Mouse (Mus musculus): ENCODE measurements around the gene Tnnc1.

The Tnnc1 gene

DNA sequence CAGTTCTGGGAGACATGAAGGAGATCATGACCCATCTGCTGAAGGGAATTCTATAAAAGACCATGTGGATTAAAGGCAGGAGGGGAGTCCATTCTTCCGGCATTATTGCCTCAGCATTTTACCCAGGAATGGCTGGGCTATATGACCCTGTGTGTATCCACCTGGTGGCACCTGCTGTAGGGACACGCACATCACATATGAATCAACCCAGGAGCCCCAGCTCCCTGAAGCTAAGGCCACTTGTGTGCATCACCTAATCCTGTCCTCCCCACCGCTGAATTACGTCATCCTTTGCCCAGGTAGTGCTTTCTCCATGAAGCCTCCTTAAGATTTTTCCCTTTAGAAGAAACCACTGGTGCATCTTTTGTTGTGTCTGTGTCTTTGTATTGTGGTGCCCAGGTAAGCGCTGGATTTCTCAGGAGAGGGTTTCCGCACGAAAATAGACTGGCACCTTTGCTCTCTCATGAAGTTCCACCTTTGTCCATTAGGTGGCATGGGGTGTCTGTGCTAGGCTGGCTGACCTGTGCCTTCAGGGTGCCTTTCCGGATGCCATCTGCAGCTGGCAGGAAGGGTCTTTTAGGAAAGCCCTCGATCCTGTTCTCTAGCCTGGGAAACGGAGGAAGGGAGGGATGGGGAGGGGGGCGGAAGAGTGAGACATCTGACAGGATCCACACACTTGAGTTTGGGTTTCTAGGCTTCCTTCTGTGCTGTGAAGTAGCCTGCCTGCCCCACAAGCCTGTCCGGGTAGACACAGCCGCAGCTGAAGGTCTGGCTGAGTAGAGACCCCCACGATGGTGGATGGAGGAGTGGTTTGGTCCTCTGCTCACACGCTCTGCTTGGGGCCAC, 7.3 kb downstream of the Tnnc1 start:
- DNase-seq: peak; percentile 75

DNA sequence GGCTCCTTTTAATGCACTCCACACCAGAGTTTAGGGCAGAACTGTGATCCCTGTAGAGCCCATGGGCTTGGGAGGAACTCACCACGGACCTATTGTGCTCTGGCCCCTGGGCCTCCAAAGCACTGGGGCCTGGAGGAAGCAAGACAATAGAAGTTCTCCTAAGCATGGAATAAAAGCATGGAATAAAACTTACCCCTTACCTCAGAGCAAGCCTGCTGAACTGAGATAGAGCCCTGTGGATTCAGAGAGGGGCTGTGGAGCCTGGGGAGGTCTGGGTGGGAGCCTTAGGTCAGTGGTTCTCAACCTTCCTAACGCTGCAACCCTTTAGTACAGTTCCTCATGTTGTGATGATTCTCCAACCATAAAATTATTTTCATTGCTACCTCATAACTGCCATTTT, 8.7 kb downstream of the Tnnc1 start, which contains the start of gene Nisch:
TSS of gene Nisch (minus strand) at position 101 of the 400 bp plus-strand sequence.
- no peak for DNase-seq

DNA sequence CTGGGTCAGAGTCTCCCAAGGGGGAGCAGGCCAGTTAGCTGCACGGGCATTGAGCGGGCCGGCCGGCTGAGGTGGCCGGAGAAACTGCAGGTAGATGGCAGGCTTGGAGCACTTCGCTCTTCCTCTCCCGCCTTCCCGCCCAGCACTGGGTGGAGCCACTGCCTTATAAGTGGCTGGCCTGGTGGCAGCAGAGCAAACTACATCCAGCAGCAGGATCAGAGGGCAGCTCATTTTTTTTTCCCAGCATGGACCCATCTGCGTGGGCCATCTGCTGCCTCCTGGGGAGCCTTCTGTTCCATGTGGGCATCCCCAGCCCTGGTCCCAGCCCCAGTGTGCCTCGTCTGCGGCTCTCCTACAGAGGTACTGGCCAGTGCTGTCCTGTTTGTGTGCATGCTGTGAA, 9.6 kb downstream of the Tnnc1 start, which contains the start of gene Sema3g:
TSS of gene Sema3g (plus strand) at position 195 of the 400 bp plus-strand sequence.
- peak; percentile 77 for DNase-seq

DNA sequence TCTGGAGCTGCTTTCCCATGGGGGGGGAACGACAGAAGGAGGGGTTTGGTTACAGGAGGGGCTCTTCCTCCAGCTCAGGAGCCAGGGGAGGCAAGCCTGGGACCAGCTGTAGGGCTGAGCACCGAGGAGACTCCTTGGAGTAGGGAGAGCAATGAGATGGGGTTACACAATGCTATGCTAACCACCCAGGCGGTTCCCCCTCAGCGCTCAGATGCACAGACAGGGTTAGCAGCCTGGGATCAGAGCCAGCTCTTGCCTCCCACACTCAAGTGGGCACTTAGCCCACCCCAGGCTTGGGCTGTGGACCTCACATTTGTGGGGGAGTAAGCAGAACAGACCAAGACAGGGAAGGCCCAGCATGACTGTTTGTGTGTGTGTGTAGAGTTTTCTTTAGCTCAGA, 18.9 kb downstream of the Tnnc1 start:
- DNase-seq: no peak

DNA sequence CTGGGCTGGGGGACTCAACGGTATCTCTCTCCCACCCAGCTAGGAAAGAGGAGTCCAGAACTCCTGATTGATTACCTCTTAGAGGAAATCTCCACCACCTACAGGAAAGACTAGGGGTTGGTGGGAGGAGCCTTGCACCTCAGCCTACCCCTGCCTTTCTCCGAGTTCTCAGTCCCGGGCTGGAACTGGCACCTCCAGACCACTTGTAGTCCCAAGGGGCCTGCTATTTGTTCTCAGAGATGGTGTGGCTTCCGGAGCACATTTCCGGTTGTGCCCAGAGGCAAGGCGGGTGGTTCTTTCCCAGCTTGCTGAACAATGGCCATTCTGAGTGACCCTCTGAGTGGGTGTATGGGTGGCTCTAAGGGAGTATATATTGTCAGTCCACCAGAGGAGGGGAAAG, 20.1 kb downstream of the Tnnc1 start:
- no peak for DNase-seq

DNA sequence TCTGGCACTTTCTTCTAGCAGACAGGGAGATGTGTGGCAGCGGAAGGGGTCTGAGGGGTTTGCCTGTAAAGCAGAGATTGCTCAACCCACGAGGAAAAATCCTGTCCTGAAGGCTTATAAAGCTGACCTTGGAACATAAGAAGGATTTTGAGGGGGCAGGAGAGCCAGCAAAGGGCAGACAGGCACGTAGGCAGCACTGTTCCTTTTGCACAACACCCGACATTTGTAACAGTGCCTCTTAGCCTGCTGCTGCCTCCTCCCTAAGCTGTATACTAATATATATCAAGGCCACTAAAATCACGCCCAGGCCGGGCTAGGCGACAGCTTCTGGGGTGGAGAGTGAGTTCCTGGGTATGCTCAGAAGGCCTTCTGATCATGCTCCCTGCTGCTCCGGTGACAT, 22.3 kb downstream of the Tnnc1 start:
- no peak for DNase-seq

DNA sequence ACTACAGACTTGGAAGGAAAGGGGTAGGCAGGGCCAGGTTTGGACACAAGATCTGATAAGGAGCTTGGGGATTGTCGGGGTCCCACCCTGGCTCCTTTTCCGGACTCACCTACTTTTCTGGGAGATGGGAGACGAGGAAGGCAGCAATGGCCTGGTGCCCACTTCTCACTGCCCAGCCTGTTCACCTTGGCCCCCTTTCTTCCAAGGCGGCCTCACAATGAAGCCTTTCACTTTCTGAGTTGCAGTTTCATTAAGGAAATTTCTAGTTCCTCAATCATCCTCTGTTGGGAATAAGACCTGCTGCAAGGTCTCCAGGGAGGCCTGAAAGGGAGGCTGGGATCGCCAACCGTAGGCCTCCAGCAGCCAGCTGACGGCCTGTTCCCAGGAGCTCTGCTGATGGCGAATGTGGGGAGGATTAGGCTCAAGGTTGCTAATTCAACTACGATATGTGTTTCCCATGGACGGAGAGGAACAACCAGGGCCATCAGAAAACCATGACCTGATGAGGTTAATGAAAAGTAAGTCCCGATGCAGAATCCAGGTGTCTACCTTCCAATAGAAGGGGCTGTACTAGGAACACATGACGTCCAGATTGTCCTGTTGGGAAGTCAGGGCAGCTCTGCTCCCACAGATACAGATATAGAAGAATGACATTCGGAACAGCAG, 24.4 kb downstream of the Tnnc1 start:
- no peak for DNase-seq

DNA sequence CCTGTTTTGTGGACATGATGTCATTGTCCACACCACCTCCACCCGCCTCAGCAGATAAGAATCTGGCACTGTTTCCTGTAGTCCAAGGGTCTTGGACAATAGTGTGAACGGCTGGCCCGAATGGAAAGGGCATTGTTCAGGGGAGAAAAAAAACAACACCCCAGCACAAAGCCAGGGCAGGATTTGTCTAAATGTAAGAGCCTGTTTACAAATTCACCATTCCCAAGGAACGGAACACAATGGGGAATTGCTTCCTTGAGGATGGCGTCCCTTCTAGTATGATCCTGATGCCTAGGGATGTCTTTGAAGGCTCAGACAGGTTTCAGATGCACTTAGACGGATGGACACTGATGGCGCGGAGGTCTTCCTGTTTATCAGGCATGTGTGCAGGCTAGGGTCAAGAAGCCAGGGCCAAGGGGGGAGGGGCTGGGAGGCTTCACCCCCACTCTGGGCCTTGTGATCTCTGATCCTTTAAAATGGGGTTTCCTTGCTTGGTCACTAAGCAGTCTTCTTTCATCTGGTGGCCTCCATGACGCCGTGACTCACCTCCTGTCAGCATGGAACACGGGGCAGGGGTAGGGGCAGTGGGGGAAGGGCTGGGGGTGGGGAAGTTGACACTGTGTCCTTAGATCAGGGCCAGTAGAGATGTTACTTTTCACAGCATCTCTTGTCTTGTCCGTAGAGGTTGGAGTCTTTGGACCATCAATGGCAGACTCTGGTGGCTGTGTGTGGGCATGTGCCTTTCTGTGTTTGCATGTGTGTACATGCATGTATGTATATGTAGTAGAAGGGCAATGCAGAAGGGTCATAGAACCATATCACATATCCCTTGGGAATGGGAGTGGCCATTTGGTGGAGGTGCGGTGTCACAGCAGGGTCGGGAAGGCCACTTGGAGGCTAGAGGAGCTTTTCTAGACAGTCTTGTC, 25.2 kb downstream of the Tnnc1 start:
- DNase-seq: no peak

DNA sequence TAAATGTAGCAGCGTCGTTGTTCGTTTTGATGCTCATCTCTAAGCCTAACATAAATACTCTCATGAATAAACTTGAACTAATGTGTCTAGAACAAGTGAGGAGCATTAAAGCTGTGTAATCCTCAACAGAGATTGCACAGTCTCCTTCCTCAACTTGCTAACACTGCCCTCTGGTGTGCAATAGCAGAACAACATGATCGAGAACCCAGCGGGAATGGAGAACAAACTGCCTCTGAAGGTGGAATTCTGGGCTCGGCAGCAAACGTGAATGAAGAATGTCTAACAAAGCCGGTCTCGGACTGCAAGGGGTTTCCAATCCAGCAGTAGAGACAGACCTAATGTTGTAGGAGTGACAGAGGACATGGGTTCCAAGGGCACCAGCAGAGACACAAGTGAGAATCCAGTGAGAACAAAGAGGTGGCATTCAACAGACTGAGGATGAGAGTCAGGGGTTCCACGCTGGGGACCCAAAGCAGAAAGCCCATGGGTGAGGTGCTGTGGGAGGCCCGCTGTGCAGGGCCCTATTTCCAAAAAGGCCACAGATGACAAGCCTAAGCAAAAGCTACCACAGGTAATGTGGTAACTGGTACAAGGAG, 26.0 kb downstream of the Tnnc1 start:
- peak; percentile 78 for DNase-seq

DNA sequence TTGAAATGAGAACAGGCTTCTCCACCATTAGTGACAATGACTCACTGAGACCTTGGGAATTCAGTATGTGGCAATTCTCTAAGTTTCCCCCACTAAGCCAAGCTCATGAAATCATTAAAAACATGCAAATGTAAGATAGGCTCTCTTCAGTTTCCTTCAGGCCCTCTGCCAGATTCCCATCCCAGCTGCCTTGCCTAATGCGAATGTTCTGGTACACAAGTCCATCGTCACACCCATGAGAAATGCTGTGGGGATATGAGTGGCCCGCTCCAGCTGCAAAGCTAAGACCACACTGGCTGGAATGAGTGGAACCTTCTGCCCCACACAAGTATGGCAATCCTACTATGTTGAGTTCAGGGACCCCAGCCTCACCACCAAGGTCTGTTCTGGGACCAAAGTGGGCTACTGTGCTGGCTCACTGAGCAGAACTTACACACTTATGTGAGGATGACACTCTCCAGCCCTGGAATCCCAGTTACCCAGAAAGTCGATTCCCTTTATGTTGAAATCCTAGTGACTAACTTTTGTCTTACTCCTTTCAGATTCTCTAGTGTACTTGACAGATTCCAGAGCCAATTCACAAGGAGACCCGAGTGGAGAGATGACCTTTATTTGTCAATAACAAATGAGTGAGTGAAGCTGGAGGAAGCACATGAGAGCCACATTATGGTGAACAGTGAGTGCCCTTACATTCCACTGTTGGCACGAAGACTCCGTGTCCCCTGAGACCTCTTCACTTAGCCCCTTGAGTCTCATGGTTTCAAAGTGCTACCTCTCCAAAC, 29.2 kb downstream of the Tnnc1 start:
- DNase-seq: no peak

DNA sequence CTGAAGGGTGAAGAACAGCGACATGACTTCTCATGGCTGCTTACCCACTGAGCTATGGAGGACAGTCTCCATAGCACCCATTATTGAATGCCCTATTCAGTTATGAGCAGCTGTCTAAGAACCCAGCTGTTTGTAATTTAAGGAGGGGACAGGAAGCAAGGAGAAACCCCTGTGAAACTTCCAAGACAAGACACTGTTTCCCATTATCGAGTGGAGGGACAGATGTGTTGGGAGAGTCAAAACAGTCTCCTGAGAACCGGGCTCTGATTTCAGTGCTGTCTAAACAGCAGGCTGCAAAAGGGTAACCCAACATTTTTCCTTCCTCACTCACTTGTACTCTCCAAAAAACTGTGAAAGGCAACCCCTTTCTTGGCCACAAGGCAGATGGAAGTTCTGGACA, 32.4 kb downstream of the Tnnc1 start:
- DNase-seq: no peak

DNA sequence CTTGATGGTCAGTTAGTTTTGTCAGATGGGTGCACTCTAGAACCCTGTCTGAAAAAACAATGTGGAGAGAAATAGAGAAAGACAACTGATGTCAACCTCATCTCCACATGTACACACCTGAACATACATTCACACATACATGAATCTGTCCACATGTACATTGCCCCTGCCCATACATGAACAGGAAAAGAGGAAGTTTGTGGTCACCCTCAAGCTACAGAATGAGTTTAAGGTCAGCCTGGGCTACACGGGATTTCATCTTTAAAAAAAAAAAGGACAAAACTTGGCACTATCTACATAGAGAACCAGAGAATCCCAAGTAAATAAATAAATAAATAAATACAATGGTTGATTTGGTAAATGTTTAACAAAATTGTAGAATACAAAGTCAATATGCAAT, 36.7 kb downstream of the Tnnc1 start:
- DNase-seq: no peak

DNA sequence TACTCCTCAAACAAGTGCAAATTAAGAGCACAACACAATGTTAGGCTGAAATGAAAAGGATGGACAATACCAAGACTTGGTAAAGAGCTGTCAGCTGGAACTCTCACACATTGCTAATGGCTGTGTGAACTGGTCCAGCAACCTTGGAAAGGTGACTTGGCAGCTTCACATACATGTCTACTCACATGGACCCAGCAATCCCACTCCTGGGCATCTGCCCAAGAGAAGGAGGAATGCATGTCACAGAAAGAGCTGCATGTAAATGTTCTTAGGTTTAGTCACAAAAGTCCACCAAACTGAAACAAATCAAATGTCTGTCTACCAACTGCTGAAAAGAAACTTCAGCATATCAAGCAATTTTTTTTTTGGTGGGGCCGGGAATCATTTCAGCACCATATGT, 37.8 kb downstream of the Tnnc1 start:
- DNase-seq: no peak

DNA sequence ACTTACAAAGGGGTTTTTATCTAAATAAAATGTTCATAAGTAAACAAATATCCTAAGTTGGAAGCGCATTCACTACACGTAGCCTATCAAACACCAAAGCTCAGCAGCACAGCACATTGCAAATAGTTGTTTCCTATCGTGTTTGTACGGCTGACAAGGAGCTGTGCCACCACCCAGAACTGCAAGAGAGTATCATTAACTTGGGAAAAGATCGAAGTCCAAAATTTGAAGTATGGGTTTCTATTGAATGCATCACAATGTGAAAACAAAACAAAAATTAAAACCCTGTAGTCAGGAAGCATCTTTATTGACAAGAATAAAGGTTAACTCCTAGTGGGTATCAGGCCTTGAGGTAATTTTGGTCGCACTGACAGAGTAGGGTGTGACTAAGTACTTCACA, 40.3 kb downstream of the Tnnc1 start:
- no peak for DNase-seq

DNA sequence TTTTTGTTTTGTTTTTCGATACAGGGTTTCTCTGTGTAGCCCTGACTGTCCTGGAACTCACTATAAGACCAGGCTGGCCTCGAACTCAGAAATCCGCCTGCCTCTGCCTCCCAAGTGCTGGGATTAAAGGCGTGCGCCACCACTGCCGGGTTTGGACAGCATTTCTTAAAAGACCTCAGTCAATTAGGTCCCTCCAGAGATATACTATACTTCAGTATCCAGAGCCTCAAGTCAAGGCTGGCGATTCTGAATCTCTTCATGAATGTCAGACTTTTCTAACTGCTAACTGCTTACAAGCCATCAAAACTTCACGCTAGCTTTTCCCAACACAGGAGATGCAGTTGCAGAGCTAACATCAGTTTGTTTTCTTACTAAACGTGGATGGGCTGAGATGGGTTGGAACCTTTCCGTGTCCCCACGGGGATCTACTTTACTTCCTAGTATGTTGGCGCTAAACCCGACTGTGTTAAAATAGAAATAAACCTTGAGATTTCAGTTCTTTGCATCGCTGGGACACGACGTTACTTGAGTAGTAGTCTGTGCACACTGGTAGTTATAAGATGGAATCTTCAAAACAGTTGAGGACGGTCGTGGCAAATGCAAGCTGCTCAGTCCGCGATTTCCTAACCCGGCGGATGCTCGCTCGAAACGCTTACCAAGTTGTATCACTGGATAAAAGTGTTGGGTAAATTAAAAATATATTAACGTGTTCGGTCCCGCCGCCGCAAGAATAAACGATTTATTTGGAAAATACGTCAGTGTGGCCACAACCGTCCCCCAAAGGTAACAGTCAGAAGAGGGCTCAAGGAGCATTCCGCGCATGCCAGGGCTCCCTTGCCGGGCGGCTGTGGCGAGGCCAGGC, 42.3 kb downstream of the Tnnc1 start:
- DNase-seq: no peak

DNA sequence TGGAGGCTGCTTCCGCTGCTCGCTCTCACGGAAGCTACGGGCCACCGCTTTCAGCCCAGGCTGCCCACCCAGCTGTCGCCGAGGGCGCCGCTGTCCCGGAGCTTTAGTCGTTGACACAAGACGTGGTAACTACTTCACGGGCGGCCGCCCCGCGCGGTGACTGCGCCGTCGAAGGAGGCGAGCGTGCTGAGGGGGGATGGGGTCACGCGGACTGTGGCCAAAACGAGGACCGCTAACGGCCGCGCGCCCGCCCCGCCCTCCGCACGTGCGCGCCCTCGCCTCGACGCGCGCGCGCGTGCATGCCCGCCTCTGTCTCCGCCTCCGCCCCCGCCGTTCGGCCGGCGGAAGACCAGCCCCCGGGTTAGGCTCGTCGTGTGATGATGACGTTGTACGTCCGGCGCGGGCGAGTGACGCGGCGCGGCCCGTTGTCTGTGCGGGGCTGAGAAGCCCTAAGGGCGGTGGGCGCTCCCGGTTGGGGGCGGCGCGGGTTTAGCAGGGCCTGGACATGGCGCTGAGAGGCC, 43.0 kb downstream of the Tnnc1 start, which contains the start of the genes Phf7 and Bap1:
TSS of gene Phf7 (minus strand) at position 234 of the 521 bp plus-strand sequence.
TSS of gene Bap1 (plus strand) at position 367 of the 521 bp plus-strand sequence.
- DNase-seq: peak; percentile 95

DNA sequence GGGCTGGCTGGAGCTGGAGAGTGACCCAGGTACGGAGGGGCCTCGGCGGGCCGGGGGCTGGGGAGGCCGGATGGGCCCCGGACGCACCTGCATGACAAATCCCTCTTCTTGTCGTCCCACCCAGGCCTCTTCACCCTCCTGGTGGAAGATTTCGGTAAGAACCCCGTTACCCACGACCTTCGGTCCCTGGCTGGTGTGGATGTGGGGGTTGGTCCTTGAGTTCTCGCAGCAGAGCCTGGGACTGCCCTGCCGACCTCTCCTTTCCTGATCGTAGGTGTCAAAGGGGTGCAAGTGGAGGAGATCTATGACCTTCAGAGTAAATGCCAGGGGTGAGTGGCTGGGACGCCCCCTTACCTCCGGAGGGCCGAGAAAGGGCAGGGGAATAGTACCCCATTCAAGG, 43.5 kb downstream of the Tnnc1 start:
- DNase-seq: no peak

DNA sequence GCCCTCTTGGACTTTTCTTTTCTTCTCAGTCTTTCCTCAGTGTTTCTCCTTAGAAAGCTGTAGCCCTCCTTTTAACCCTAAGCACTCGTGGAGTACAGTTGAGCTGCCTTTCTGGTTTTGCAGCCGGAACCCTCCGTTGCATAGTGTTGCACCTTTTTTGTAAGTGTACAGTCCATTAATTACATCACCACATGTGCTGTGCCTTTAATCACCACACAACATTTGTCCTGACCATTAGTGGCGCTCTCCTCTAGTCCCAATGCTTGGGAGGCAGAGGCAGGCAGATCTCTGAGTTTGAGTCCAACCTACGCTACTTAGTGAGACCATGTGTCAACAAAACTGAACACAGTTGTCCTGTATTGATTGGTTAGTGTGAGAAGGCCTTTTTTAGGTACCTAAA, 44.0 kb downstream of the Tnnc1 start:
- no peak for DNase-seq

DNA sequence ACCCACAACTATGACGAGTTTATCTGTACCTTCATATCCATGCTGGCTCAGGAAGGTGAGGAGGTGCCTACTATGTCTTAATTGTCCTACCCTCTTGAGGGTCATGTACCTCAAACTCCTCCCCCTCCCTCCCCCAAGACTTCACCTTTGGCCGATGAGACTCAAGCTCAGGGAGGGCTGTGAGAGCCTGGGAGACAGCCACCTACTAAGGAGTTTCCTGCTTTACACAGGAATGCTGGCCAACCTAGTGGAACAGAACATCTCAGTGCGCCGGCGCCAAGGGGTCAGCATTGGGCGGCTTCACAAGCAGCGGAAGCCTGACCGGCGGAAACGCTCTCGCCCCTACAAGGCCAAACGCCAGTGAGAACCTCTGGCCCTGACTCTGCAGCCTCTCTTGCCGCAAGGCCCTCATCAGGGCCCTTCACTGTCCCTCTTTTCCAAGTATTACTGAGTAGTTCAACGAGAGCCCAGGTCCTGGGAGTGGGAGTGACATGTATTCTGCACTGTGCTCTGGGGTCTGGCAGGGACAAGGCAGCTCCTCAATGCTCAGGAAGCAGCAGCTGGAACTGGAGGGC, 50.5 kb downstream of the Tnnc1 start:
- DNase-seq: no peak

DNA sequence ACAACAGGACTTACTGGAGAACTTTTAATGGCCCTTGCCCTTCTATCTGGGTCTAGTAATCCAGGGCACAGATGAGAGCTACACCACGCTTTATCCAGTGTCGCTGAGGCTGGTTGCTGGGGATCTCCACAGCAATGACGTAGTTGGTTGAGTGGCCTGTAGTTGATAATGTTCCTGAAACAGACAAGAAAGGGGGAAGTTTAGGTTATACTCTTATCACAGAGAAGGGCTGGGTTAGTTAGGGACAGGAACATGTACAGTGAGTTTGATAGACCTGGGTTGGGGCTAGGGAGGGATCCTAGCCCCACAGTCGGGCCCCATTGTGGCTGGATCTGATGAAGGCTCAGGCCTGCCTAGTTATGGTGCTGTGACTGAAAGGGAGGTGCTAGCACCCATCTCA, 52.3 kb downstream of the Tnnc1 start:
- no peak for DNase-seq

Data from cerebellum, adult 11 months (tissue).